Mouse (Mus musculus): ENCODE data around the gene Dpf3. TPM values are rescaled to one million over a fixed set of nuclear protein-coding genes. Genes with fewer than 3 reads are reported as not detected.

Gene Dpf3
- polyA plus RNA-seq, 1 experiment: 3.0 TPM

DNA sequence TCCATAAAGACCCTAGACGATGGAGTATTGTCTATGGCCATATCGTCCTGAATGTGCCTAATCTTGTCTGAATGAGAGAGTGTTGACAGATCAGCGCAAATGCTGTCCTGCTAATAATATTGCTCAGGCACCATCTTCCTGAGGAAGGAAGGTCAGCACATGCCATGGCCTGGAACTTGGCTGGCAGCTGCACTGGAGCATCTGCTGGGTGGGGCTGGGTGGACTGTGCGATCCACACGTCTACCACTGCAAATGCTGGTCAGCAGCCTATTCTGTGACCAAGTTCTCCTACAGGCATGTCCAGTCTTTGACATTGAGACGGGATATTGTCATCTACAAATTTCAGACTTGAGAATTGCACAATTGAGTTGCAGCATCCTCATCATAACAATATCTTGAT, 257.8 kb downstream of the Dpf3 start:
- Histone ChIP-seq H3K9me3 (peaks cover 27% of the 10 kb centered on the region), H3K27me3 (replicated peaks) (peaks cover 14% of the 10 kb centered on the region), H3K4me1 (no peaks in the 10 kb centered on the region), H3K36me3 (replicated peaks; ENCODE audit: low read length) (no peaks in the 10 kb centered on the region), H3K4me3 (replicated peaks) (peak overlapping the region; percentile 31)
- no peak for TF ChIP-seq GATA1 (IDR thresholded peaks at IDR 0.05; ENCODE audit: borderline replicate concordance, low read length)
- TF ChIP-seq FLI1 (IDR thresholded peaks at IDR 0.05; ENCODE audit: low read length): no peak

DNA sequence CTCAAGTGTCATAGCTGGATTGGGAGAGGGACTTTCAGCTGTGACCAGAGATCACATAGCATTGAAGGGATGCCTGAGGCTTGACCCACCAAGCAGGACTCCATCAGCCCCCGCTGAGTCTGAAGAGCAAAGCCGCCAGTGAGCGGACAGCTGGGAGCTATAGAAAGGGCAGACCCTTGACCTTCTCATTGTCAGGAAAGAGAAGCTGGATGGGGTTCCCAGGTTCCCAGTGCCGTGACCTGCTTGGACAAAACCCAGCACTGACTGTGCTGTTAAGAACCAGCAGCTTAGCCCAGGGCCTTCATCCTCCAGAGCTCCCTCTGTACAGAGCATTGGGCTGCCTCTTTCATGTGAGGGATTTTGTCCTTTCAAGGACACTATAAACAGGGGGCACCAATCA, 260.5 kb downstream of the Dpf3 start:
- H3K4me3 ChIP-seq (replicated peaks): no peak overlapping the region
- no peaks in the 10 kb centered on the region for H3K4me1 ChIP-seq
- TF ChIP-seq GATA1 (IDR thresholded peaks at IDR 0.05; ENCODE audit: borderline replicate concordance, low read length) (no peak), FLI1 (IDR thresholded peaks at IDR 0.05; ENCODE audit: low read length) (no peak)
- H3K27me3 ChIP-seq (replicated peaks): peaks cover 16% of the 10 kb centered on the region
- H3K36me3 ChIP-seq (replicated peaks; ENCODE audit: low read length): no peaks in the 10 kb centered on the region
- H3K9me3 ChIP-seq: peaks cover 24% of the 10 kb centered on the region

DNA sequence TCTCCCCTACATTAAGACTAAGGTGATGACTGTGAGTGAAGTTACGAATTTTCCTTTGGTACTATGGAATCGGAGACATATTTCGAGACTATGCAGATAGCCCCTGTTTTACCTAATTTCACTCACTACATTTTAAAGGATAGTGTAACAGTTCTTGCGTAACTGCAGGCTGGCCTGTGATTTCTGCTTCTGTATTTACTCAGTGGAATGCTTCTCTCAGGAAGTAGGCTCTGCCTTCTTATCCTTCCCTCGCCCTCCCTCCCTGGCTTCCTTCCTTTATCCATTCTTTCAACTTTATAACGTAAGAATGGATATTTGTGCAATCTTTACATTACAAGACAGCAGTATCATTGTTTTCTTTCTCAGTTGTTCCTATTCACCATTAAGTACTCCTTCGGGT, 266.6 kb downstream of the Dpf3 start:
- H3K4me3 ChIP-seq (replicated peaks): no peak overlapping the region
- TF ChIP-seq GATA1 (IDR thresholded peaks at IDR 0.05; ENCODE audit: borderline replicate concordance, low read length): no peak
- no peak for TF ChIP-seq FLI1 (IDR thresholded peaks at IDR 0.05; ENCODE audit: low read length)
- no peaks in the 10 kb centered on the region for H3K4me1 ChIP-seq
- peaks cover 7% of the 10 kb centered on the region for H3K27me3 ChIP-seq (replicated peaks)
- H3K9me3 ChIP-seq: peaks cover 10% of the 10 kb centered on the region; the same call in 1 of the 2 replicates
- H3K36me3 ChIP-seq (replicated peaks; ENCODE audit: low read length): no peaks in the 10 kb centered on the region

DNA sequence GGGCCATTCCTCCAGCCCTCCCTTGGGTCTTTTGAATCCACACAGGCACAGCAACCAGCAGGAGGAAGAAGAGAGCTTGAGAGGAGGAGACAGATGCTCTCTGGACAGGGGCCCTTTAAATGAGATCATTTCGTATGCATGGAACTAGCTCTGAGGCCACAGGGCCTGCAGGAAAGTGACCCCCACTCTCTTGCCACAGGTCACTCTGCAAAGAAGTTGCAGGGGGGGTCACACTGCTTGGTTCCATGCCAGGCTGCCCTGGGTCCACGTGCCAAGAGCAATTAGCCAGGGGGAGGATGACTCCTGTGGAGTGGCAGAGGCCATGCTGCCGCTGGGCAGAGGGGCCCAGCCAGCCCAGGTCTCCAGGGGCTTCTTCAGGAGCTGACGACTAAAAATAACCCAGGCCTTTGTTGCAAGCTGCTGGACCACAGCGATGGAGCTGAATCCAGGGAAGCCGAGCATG, 273.6 kb downstream of the Dpf3 start:
- H3K27me3 ChIP-seq (replicated peaks): peaks cover 38% of the 10 kb centered on the region
- no peaks in the 10 kb centered on the region for H3K36me3 ChIP-seq (replicated peaks; ENCODE audit: low read length)
- H3K9me3 ChIP-seq: peaks cover 10% of the 10 kb centered on the region; the same call in 1 of the 2 replicates
- no peak for TF ChIP-seq GATA1 (IDR thresholded peaks at IDR 0.05; ENCODE audit: borderline replicate concordance, low read length)
- no peak for TF ChIP-seq FLI1 (IDR thresholded peaks at IDR 0.05; ENCODE audit: low read length)
- H3K4me1 ChIP-seq: 0 out of 2 replicates have a peak, but pooled peaks cover 3% of the 10 kb centered on the region
- no peak overlapping the region for H3K4me3 ChIP-seq (replicated peaks)

DNA sequence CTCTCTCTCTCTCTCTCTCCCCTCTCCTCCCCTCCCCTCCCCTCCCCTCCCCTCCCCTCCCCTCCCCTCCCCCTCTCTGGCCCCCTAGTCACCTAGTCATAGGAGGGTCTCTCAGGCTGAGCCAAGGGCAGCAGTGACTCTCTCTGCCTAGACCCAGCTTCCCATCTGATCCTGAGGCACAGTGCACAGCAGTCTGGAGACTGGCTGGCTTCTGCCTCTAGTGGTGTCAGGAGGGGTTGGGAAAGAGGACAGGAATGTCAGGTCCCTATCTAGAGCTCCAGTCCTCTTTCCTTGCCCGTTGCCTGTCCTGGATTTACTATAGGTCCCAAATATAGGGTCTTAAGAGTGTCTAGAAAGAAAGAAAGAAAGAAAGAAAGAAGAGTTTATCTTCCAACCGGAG, 275.5 kb downstream of the Dpf3 start:
- Histone ChIP-seq H3K4me3 (replicated peaks) (no peak overlapping the region), H3K9me3 (peaks cover 5% of the 10 kb centered on the region; the same call in 1 of the 2 replicates), H3K36me3 (replicated peaks; ENCODE audit: low read length) (no peaks in the 10 kb centered on the region), H3K4me1 (peaks cover 7% of the 10 kb centered on the region; the same call in 1 of the 2 replicates), H3K27me3 (replicated peaks) (peaks cover 46% of the 10 kb centered on the region)
- TF ChIP-seq GATA1 (IDR thresholded peaks at IDR 0.05; ENCODE audit: borderline replicate concordance, low read length) (no peak), FLI1 (IDR thresholded peaks at IDR 0.05; ENCODE audit: low read length) (no peak)

DNA sequence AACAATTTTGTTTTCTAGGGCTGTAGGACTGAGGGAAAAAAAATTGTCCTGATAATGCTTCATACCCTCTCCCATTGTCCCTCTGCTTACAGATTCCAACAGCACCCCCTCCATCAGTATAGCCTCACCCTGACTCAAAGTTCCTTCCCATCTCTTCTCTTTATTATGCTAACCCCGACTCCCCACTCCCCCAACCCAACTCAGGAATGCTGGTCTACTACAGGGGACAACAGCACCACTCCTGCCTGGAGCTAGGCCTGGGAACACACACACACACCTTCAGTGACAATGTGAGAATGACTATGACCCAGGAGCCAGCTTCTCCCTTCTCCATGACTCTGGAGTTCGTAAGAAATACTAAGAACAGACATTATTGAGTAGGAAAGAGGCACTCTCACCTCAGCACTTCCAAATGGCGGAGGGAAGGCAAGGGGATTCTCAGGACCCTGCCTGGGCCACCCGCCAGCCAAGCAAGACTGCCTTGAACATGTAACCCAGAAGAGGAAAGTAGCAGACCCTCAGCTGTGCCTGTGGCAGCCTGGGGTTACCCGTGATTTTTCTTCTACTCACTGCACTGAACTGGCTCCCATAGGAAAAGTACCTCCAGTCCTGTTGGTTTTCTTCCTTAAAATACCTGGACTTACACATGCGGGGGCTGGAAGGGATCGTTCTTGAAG, 276.2 kb downstream of the Dpf3 start:
- peaks cover 50% of the 10 kb centered on the region for H3K27me3 ChIP-seq (replicated peaks)
- no peaks in the 10 kb centered on the region for H3K36me3 ChIP-seq (replicated peaks; ENCODE audit: low read length)
- no peak overlapping the region for H3K4me3 ChIP-seq (replicated peaks)
- H3K9me3 ChIP-seq: no peaks in the 10 kb centered on the region
- H3K4me1 ChIP-seq: peaks cover 7% of the 10 kb centered on the region; the same call in 1 of the 2 replicates
- TF ChIP-seq GATA1 (IDR thresholded peaks at IDR 0.05; ENCODE audit: borderline replicate concordance, low read length) (no peak), FLI1 (IDR thresholded peaks at IDR 0.05; ENCODE audit: low read length) (no peak)

DNA sequence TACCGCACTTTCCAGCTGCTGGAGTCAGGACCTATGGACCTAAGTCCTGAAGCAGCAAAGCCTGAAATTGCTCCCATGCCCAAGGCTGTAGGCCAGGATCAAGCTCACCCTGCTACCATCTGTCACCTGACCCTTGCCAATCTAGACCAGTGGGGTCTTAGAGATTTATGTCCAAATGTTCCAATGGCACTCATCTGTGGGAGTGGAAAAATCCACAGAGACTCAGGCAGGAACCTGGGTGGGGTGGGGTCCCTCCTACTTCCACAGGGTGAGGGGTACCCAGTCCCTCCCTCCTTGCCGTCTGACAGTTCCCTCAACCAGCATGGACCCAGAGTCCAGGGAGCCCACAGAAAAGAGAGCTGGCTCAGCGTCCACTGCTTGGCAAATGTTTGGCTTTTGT, 276.8 kb downstream of the Dpf3 start:
- TF ChIP-seq GATA1 (IDR thresholded peaks at IDR 0.05; ENCODE audit: borderline replicate concordance, low read length) (no peak), FLI1 (IDR thresholded peaks at IDR 0.05; ENCODE audit: low read length) (no peak)
- no peaks in the 10 kb centered on the region for H3K9me3 ChIP-seq
- H3K27me3 ChIP-seq (replicated peaks): peaks cover 54% of the 10 kb centered on the region
- H3K4me1 ChIP-seq: peaks cover 7% of the 10 kb centered on the region; the same call in 1 of the 2 replicates
- no peaks in the 10 kb centered on the region for H3K36me3 ChIP-seq (replicated peaks; ENCODE audit: low read length)
- H3K4me3 ChIP-seq (replicated peaks): no peak overlapping the region

DNA sequence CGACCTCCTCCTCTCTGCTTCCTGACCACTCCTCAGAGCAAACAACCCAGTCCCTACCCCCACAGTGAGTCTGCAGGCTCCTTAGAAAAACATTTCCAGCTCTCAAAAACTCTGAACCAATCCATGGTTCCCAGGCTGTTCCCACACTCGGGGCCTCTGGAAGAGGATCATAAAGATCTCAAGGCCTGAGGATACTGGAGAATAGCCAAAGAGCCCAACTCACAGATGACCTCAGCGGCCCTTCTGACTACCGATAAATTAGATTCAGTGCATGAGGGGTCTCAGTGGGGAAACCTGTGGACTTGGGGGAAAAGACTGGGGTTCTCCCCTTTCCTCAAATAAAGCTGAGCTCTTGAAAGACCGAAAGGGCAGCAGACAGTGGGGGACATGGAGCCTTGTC, 277.2 kb downstream of the Dpf3 start:
- H3K36me3 ChIP-seq (replicated peaks; ENCODE audit: low read length): no peaks in the 10 kb centered on the region
- peaks cover 7% of the 10 kb centered on the region; the same call in 1 of the 2 replicates for H3K4me1 ChIP-seq
- no peak overlapping the region for H3K4me3 ChIP-seq (replicated peaks)
- H3K9me3 ChIP-seq: no peaks in the 10 kb centered on the region
- TF ChIP-seq FLI1 (IDR thresholded peaks at IDR 0.05; ENCODE audit: low read length): no peak
- no peak for TF ChIP-seq GATA1 (IDR thresholded peaks at IDR 0.05; ENCODE audit: borderline replicate concordance, low read length)
- peaks cover 57% of the 10 kb centered on the region for H3K27me3 ChIP-seq (replicated peaks)

DNA sequence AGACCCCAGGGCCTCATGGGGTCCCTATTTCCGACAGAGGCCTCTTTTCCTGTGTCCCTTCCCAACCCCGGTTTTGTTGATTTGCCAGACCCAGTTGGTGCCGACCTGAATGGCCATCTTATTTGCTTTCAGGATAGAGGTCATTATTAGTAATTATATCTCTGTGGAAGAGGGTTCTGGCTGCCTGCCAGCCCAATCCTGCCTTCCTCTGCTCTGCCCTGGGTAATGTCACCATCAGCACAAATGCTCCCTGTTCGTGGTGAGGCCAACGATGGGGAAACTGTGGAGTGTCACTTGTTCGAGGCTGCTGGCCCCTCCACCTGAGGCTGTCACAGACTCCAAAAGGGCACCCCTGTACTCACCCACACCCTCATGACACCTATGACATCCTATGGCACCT, 278.1 kb downstream of the Dpf3 start:
- TF ChIP-seq GATA1 (IDR thresholded peaks at IDR 0.05; ENCODE audit: borderline replicate concordance, low read length): no peak
- TF ChIP-seq FLI1 (IDR thresholded peaks at IDR 0.05; ENCODE audit: low read length): no peak
- Histone ChIP-seq H3K4me3 (replicated peaks) (no peak overlapping the region), H3K36me3 (replicated peaks; ENCODE audit: low read length) (no peaks in the 10 kb centered on the region), H3K4me1 (peaks cover 7% of the 10 kb centered on the region; the same call in 1 of the 2 replicates), H3K27me3 (replicated peaks) (peaks cover 59% of the 10 kb centered on the region), H3K9me3 (no peaks in the 10 kb centered on the region)

DNA sequence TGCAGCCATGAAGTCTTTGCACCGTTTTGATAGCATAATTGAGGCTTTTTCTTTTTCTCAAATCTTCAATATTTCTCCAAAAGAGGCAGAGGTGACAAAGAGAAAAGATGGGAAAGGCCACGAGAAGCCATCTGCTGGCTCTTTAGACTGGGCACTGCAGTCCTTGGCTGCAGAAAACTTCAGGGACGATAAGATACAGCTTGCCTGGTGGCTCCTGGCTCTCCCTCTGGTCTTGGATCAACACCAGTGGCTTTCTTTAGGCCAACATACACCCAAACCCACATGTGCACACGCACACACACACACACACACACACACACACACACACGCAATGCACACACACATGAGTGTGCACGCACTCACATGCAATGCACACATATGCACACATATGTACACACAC, 278.7 kb downstream of the Dpf3 start:
- Histone ChIP-seq H3K4me1 (peaks cover 8% of the 10 kb centered on the region; the same call in 1 of the 2 replicates), H3K4me3 (replicated peaks) (peak overlapping the region; percentile 33), H3K9me3 (no peaks in the 10 kb centered on the region), H3K27me3 (replicated peaks) (peaks cover 59% of the 10 kb centered on the region), H3K36me3 (replicated peaks; ENCODE audit: low read length) (no peaks in the 10 kb centered on the region)
- TF ChIP-seq FLI1 (IDR thresholded peaks at IDR 0.05; ENCODE audit: low read length) (no peak), GATA1 (IDR thresholded peaks at IDR 0.05; ENCODE audit: borderline replicate concordance, low read length) (no peak)
